Mouse (Mus musculus) G1E (cell line): Measurements from ENCODE around the gene Erg. TPM values are rescaled to one million over a fixed set of nuclear protein-coding genes. Genes with fewer than 3 reads are reported as not detected.
A peak's percentile ranks its signal among the peaks of the same experiment; 100 is the strongest.

Experiments used
- ATAC-seq: 2 replicates; pipeline ENCODE4 v1.8.0; 2016; ENCODE audit warnings: mild to moderate bottlenecking; ENCODE audit not compliant: insufficient number of reproducible peaks, poor library complexity, low FRiP score, severe bottlenecking; ENCODE audit errors: extremely low read depth
- DNase-seq: peaks from one replicate; pipeline ENCODE4 v3.0.0; 2012; ENCODE audit warnings: low spot score
- H3K27me3 ChIP-seq: 2 replicates; pipeline ENCODE4 v1.6.1; 2012; ENCODE audit warnings: mild to moderate bottlenecking, low read length, inconsistent platforms; ENCODE audit not compliant: insufficient read depth
- H3K36me3 ChIP-seq: replicated peaks from 2 replicates; pipeline ENCODE3; 2012; ENCODE audit warnings: mild to moderate bottlenecking, inconsistent platforms
- H3K4me1 ChIP-seq: 2 replicates; pipeline ENCODE4 v1.6.1; 2012; ENCODE audit warnings: low read depth, low read length, inconsistent platforms, mixed read lengths; ENCODE audit not compliant: insufficient read depth
- H3K4me3 ChIP-seq: 2 replicates; pipeline ENCODE4 v1.5.1; 2012; ENCODE audit warnings: low read depth, mild to moderate bottlenecking, inconsistent platforms, low read length, moderate library complexity, mixed read lengths
- H3K9me3 ChIP-seq: replicated peaks from 2 replicates; pipeline ENCODE4 v1.6.1; 2012; ENCODE audit warnings: inconsistent platforms
- CTCF ChIP-seq: IDR thresholded peaks from 2 replicates; pipeline ENCODE4 v1.5.1; 2012; ENCODE audit warnings: low read depth, low read length, inconsistent platforms, mixed read lengths
- GATA1 ChIP-seq: IDR thresholded peaks from 2 replicates; pipeline ENCODE4 v1.6.1; 2012; ENCODE audit warnings: borderline replicate concordance, low read length, inconsistent platforms, mixed read lengths
- GATA2 ChIP-seq: IDR thresholded peaks from 2 replicates; pipeline ENCODE4 v1.6.1; 2012; ENCODE audit warnings: low read depth, low read length, inconsistent platforms, borderline replicate concordance
- POLR2AphosphoS5 ChIP-seq: IDR thresholded peaks from 2 replicates; pipeline ENCODE4 v1.6.1; 2012; ENCODE audit warnings: low read depth, low read length, inconsistent platforms; ENCODE audit not compliant: insufficient replicate concordance
- TAL1 ChIP-seq: conservative IDR thresholded peaks from 2 replicates; pipeline ENCODE4 v1.6.1; 2012; ENCODE audit warnings: low read depth, low read length, inconsistent platforms, mixed read lengths
- polyA plus RNA-seq: library from polyadenylated mRNA; stranded (reverse); fragments of >175 nt; gene quantifications from 2 replicates; pipeline ENCODE4 v1.2.3, GENCODE M21; 2012
- total RNA-seq, 2 experiments: library from RNA; stranded (forward) in 1 of 2; stranded (reverse) in 1 of 2; fragments of 200-1000 nt in 1 of 2; fragments of >200 nt in 1 of 2; fragmentation: Nextera tagmentation in 1 of 2; gene quantifications; 2 replicates each; pipeline ENCODE4 v1.2.3; 2014 to 2017

Erg gene
- total and polyA plus RNA-seq, 3 experiments = 2.0 to 17.7 (median 7.4) TPM

DNA sequence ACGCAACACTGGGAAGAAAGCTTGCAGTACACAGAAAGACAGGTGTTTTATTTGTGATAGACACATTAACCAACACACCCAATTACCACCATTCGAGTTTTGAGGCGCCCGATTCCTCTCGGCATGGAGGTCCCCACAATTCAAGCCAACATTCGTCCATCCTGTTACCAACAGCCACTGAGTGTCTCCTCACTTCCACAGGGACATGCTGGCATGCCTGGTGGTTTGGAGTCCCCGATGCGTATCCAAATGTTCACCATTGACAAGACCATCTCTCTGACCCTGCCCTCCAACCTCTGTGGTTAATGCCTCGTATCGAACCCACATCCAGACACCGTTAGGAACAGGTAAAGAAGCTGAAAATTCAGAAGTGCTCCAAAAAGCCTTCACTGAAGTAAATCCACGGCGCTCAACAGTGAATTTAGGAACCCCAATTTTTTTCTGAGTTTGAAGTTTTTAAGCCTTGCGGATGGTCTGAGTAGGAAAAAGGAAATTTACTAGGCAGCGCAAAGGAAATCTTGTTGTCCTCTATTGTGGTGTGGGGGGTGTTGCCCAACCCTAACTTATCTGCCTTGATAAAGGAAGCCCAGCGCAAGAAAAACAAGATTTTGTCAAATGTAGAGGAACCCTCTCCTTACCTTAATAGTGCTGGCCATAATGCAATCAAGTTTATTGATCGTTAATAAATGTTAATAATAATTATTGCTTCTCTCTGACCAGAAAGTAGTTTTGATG, 127.6 kb downstream of the Erg start:
- no peak for TF ChIP-seq GATA1
- TF ChIP-seq TAL1 = no peak
- no peak for TF ChIP-seq POLR2AphosphoS5
- no peak for TF ChIP-seq CTCF
- TF ChIP-seq GATA2 = no peak
- Histone ChIP-seq H3K9me3 (no peaks in the 10 kb centered on the region), H3K4me1 (peaks cover 39% of the 10 kb centered on the region), H3K36me3 (peaks cover 8% of the 10 kb centered on the region), H3K27me3 (no peaks in the 10 kb centered on the region; the same call in 1 of the 2 replicates), H3K4me3 (no peak overlapping the region)
- ATAC-seq (no peak), DNase-seq (no peak)

DNA sequence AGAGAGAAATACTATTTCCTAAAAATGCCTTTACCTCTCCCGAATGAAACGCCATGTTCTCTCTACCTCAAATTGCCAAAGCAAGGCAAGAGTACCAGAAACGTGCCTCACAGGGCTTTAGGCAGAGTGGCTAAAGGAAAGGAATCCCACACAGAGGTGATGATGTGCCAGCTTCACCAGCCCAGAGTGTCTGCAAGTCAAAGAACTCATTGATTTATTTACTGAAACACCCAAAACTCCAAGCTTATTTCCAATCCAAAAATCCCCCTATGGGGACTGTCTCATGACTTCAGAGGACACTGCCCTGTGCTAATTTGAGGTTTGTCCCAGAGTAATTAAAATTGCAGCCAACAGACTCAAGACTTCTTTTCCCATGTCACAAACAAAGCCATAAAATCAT, 129.4 kb downstream of the Erg start:
- H3K27me3 ChIP-seq = no peaks in the 10 kb centered on the region; the same call in 1 of the 2 replicates
- no peak for TF ChIP-seq POLR2AphosphoS5
- TF ChIP-seq GATA2 = no peak
- no peak for TF ChIP-seq GATA1
- TF ChIP-seq TAL1 = no peak
- no peak for TF ChIP-seq CTCF
- H3K4me3 ChIP-seq = no peak overlapping the region

DNA sequence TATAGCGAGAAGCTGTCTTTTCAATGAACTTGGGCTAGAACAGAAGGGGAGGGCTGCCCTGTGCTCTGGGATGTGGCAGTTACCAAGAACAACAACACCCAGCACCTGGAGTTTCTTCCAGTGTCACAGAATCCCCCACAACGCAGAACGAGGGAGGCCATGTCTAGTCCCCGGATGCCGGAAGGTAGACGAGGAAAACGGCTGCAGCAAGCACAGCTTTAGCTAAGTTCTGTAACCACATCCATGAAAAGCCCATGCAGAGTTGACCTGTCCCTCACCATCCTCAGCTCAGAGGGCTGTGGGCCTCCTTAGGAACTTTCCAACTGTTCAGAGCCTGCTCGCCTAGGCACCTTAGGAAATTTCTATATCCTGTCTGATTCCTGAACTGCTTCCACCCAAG, 130.5 kb downstream of the Erg start:
- no peaks in the 10 kb centered on the region for H3K9me3 ChIP-seq
- H3K4me3 ChIP-seq = no peak overlapping the region
- peaks cover 6% of the 10 kb centered on the region for H3K36me3 ChIP-seq
- H3K4me1 ChIP-seq = peaks cover 35% of the 10 kb centered on the region
- no peaks in the 10 kb centered on the region; the same call in 1 of the 2 replicates for H3K27me3 ChIP-seq
- ATAC-seq = no peak
- no peak for TF ChIP-seq POLR2AphosphoS5
- TF ChIP-seq CTCF = no peak
- TF ChIP-seq GATA2 = no peak
- no peak for TF ChIP-seq GATA1
- no peak for TF ChIP-seq TAL1
- no peak for DNase-seq

More for the DNA sequence above, 129.4 kb downstream of the Erg start:
- H3K9me3 ChIP-seq = no peaks in the 10 kb centered on the region
- peaks cover 7% of the 10 kb centered on the region for H3K36me3 ChIP-seq
- ATAC-seq (no peak), DNase-seq (no peak)
- peaks cover 35% of the 10 kb centered on the region for H3K4me1 ChIP-seq

DNA sequence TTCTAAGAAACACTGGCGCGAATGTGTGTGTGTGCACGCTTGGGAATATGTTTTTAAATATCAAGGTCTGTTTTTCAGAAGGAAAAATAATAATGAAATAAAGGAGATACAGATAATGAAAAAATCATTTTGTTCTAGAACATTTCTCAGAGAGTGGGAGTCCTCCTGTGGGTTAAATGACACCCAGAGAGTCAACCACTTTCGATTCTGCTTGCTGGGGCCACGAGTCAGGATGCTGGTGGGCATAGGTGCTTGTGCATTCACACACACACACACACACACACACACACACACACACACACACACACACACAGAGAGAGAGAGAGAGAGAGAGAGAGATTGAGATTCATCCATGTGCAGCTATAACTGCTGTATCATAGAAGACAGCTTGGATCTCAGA, 130.9 kb downstream of the Erg start:
- no peak for DNase-seq
- no peak for ATAC-seq
- TF ChIP-seq POLR2AphosphoS5 (no peak), CTCF (no peak), GATA1 (no peak), TAL1 (no peak), GATA2 (no peak)
- Histone ChIP-seq H3K4me1 (peaks cover 37% of the 10 kb centered on the region), H3K36me3 (peaks cover 6% of the 10 kb centered on the region), H3K4me3 (no peak overlapping the region), H3K27me3 (no peaks in the 10 kb centered on the region; the same call in 1 of the 2 replicates), H3K9me3 (no peaks in the 10 kb centered on the region)

DNA sequence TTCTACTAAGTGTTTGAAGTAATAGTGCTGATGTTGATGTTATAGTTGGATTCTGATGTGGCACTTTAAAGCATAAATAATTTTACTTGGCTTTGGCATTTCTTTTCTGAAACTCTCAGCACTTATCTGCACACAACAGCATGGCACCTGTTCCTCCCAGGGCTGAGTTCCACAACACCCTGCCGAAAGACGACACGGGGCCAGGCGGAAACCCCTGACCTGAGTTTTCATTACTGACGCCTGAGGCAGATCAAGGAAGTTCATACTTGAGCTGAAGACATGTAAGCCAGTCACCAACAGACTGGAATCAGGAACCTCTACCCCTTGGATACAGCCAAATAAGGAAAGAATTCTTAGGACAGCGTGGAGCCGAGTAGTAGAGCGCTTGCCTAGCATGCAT, 134.0 kb downstream of the Erg start:
- Histone ChIP-seq H3K4me3 (no peak overlapping the region), H3K4me1 (peaks cover 47% of the 10 kb centered on the region), H3K36me3 (peaks cover 3% of the 10 kb centered on the region), H3K27me3 (no peaks in the 10 kb centered on the region), H3K9me3 (no peaks in the 10 kb centered on the region)
- ATAC-seq (no peak), DNase-seq (no peak)
- TF ChIP-seq GATA1 = no peak
- TF ChIP-seq POLR2AphosphoS5 = no peak
- TF ChIP-seq TAL1 = no peak
- TF ChIP-seq CTCF = no peak
- TF ChIP-seq GATA2 = no peak

DNA sequence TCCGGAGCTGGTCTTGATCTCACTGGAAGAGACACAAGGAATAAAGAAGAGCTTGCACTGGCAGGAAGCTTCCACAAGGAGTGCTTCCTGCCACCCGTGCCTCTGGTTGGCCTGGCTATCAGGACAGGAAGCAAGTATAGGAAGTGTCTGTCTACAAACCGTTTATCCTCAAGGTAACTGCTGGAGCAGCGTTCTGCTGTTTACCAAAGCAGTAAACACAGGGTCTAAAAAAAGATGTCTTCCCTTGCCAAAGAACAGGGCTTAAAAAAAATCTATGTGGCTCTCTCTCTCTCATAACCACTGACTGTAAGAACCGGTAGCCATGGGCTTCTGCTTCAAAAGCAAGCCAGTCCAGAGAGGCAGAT, 137.1 kb downstream of the Erg start:
- H3K4me3 ChIP-seq = no peak overlapping the region
- peaks cover 55% of the 10 kb centered on the region for H3K4me1 ChIP-seq
- no peaks in the 10 kb centered on the region for H3K9me3 ChIP-seq
- no peaks in the 10 kb centered on the region for H3K36me3 ChIP-seq
- ATAC-seq = peak; percentile 34; the same call in 1 of the 2 replicates
- DNase-seq = no peak
- TF ChIP-seq CTCF (peak; percentile 21; the same call in 1 of the 2 replicates), GATA1 (no peak), TAL1 (no peak)
- H3K27me3 ChIP-seq = no peaks in the 10 kb centered on the region
